Mouse (Mus musculus): ENCODE measurements at regions not wholly inside any gene's neighbourhood (a gene's known extent, or its start where the extent isn't known, plus 50 kb on each side); places are given as distances from the start of the nearest gene placed in this dataset.

DNA sequence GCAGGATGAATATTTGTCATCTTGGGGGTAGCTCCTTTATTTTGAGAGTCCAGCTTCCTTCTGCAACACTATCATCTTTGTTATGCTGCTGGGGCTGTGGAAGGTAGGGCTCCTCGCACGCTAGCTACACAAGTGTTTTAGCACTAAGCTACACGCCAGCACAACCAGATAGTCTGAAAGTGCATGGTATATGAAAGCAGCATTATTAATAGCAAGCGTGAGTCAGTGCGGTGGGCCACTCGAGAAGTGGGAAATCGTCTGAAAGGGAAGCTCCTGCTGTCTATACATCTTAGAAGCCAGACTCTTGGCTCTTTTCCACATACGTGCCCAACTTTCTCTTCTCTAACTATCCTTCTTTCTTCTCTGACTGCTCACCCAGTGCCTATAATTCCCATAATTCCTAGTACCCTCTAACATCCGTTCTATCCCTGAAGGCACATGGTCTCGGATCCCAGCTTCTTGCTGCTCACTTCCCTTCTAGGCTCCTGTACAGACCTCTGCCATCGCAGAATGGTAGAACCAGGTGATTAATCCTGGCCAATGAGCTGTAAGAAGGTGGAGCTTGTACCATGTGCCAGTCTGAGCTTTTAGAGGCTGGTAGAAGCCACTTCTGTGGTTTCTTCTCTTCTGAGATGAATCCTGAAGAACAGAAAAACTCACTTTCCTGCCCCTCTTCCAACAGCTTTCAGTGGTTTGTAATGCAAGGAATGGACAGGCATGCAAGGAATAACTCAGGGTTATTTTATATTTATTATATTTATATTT lies 55.5 kb downstream of the E030025P04Rik start:
- DNase-seq (ENCODE audit: low read depth, low spot score): no peak

DNA sequence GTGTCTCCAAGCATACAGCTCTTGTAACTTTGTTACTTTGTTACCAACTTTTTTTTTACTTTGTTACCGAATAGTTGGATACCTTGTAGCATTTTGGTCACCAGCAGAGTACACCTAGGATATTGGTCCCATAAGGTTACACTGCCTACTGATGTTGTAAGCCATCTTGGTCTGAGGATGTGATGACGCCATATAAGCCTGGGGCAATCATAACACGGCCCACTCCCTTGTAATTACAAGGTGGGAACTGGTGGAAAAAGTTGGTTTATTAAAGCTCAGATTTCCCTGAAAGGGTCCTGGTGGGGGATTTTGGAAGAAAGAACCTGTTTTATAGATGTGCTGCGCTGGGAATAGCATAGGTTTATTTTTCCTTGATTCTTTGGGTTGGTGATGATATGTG lies 62.2 kb downstream of the E030025P04Rik start:
- DNase-seq (ENCODE audit: low read depth, low spot score): no peak

DNA sequence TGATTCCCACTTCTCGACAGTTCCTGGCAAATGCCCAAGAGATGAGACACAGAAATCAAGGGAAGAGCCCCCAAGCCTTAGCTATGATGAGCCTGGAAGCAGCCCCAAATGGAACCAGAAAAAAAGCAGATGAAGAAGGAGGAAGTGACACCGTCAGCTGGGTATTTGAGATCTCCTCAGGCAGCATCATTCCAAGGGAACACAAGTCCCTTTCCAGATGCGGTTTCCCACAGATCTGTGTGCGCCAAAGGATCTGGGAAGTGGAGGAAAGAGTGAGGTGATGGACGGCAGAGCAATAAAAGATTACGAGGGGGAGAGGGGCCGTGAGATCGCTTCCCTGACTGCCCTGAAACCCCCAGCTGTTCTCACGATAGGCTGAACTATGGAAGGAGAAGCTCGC lies 62.7 kb downstream of the E030025P04Rik start:
- no peak for DNase-seq (ENCODE audit: low read depth, low spot score)

DNA sequence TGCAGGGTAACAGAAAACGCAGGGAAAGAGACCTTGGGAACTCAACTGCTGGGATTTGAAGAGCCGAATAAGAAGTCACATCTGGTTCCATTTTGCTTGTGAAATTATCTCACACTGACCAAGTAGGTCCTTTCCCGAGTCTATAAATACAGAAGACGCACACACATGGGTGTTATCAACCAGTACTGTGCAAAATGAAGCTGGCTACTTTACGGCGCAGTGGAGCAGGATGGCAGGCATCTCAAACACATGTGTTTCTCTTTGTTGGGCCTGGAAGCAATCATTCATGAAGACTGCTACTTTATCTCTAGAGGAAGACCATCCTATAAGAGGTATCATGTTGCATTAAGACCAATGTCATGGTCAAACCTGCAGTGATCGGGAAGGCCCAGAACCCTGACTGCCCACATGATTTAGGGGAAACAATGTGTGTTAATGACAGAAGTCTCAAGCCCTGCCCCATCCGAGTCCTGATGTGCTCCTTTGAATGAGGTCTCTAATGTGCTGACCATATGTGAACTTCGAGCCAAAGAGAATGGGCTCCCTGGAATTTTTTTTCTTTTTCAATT lies 63.2 kb downstream of the E030025P04Rik start:
- DNase-seq (ENCODE audit: low read depth, low spot score): no peak

DNA sequence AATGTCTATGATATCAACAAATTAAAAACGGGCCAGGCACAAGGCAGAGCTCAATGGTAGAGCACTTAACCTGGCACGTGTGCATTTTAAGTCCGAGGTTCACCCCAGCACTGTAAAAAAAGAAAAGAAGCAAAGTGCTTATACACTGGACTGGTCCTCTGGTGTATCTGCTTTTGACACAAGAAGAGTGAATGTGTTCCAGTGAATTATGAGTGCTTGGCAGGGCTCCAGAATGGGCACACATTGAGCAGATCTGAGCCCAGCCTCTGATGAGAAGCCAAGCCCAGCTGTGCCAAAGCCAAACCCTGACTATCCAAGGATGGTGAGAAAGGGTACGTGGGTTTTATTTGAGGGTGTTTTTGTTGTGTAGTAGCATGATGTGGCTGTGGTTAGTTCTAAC lies 64.7 kb downstream of the E030025P04Rik start:
- DNase-seq (ENCODE audit: low read depth, low spot score): no peak

DNA sequence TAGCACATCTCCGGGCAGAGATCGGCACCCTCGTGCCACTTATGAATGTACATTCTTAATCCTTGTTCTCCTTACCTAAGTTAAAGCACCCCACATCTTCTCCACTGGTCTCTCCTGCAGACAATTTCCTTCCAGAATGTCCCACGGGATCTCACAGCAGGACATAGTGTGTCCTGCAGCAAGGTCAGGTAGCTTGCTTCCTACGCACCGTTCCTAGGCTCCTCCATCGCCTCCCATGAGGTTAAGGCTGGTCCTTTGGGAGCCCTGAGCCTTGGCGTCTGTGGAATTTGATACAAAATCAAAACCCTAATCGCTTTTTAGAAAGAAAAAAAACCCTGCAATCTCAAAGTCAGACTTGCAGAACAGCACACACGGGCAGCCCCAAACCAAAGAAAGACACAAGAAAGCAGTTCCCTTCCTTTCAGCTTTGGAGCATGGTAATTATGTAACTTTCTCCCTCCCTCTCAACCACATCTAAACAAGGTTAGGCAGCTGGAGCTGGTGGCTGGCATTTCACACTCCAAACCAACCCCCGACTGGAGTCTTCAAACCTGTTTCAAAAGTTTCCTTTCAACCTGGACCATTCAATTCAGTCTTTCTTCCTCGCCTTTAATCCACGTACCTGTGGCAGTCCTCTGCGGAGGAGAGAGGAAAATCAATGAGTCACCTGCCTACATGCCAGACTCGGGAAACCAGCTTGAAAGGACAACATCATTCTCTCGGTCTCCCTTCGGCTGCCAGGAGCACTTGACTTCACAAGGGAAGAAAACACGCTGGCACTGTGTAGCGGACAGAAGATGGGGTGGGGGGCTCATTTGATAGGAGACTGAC lies 67.4 kb downstream of the E030025P04Rik start:
- no peak for DNase-seq (ENCODE audit: low read depth, low spot score)

DNA sequence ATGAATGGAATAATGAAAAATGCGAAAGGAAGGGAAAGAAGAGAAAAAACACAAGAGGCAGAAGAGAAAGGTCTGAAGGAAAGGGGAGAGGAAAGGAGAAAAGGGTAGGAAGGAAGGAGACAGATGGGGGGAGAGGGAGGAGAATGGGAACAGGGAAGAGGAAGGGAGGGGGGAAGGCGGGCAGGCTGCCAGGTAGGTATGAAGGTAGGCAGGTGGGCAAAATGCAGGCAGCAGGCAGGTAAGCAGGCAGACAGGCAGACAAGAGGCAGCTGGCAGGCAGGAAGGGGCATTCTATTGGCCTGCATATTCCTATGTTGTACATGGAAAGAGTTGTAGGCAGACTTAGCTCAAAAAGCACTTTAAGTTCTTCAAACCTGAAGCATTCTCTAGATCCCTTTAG lies 72.8 kb downstream of the E030025P04Rik start:
- no peak for DNase-seq (ENCODE audit: low read depth, low spot score)

DNA sequence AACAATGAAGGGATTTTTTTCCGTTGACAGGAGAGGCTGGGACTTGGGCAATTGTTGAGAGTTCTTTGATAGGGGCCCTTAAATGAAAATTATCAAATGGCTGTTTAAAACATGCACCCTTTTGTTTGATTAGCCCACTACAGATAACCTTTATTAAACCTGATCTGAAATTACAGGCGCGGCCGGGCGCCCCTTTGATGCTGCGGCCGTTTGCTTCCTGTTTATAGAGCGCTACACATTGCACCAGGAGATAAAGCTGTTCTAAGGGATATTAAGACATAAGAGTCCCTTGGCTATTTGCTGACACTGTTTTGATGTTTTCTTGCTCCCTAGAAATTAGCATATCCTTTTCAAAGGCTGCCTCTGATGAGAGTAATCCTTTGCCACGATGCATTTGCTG lies 73.8 kb downstream of the E030025P04Rik start:
- no peak for DNase-seq (ENCODE audit: low read depth, low spot score)

DNA sequence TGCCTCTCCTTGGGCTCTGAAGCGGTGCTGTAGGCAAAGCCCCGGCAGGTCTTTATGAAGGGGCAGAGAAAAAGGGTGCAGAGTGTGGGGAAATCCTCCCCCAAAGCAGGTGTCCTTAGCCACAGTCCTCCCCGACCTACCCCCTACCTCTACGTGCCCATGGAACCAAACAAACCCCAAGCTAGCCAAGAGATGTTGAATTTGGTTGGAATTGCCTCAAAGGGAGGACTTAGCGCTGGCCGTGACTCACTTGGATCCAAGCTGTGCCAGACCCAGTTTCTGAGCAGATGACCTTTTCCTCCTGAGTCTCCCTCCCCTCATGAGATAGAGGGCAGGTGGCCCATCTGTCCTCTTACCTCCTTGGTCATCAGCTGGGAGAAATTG lies 74.9 kb downstream of the E030025P04Rik start:
- no peak for DNase-seq (ENCODE audit: low read depth, low spot score)

DNA sequence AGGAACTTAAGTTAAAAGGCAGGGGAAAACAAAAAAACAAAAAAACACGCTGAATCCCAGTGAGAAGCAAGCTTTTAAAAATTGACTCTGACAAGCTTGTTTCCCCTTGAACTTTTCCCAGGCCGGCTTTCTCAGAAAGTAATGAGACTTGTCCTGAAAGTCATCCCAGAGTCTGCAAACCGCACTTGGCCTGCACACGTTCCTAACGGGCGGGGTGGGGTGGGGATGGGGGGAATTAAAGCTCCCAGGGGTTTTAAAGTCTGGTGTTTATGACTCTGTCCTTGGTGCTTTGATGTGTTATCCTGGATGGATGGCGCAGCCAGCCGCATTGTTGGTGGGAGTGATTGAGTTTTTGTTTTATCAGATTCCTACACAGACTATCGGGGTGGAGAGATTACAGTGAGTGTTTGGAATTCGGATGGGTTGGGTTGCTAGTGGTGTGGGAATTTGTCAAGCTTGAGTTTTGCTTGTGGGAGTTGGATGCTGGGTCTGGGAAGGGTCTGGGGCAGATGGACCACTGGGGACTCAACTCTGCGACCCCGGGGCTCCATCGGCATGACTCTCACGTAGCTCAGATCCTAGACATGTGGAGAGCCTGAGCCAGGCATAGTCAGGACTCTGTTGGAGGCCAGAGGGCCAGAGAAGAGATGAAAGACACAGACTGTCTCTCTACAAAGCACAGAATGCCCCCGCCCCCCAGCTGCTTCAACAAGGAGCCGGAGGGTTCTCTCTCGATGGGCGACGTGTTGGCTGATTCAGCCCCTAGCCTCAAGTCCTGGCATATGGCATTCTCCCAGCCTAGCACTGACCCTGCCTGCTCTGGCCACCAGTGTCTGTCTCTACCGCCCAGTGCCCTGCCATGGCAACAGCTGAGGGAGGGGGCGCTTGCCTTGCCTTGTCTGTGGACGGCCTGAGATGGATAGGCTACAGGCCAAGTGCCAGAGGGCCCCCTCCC lies 75.5 kb downstream of the E030025P04Rik start:
- no peak for DNase-seq (ENCODE audit: low read depth, low spot score)

DNA sequence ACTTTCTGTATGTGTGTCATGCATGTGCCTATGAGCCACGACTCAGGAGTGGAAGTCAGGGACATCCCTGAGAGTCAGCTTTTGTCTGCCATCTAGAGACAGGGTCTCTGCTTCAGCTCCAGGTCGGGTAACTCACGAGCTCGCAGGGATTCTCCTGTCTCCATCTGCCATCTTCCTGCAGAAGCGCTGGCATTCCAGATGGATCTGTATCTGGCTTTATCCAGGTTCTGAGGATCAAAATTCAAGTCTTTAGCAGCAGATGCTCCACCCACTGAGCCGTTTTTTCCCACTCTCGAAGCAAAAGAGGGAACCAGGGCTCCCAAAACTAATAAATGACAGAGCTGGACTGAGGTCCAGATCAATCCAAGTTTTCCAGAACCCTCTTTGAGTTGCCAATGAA lies 76.4 kb downstream of the E030025P04Rik start:
- no peak for DNase-seq (ENCODE audit: low read depth, low spot score)

DNA sequence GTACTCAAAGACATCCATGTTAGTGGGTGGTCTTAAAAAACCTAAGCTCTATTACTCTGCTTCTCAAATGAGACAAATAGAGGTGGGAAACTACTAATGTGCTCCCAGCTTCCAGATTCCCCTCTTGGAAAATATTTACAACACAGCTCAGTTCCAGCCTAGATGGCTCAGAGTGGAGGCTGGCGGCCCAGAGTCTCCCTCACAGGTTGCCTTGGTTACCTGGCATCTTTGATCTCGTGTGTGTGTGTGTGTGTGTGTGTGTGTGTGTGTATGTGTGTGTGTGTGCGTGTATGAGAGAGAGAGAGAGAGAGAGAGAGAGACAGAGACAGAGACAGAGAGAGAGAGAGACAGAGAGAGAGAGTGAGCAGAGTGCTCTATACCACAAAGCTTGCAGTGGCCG lies 82.2 kb downstream of the E030025P04Rik start:
- no peak for DNase-seq (ENCODE audit: low read depth, low spot score)

DNA sequence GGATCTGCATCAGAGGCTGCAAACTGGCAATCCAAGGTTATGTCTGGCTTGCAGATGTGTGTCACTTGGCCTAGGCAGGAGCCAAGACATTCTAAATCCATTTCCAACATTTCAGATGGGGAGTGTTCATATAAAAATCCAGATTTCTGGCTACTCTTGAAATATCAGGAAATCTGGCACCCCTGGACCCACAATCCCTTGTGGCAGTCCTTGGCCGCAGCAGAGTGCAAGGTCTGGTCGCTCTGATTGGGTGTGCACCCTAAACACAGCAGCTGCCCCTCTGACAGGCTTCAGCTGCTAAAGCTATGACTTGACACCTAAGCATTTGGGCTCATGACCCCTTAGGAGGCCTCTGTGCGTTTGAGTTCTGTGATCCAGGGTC lies 83.7 kb downstream of the E030025P04Rik start:
- DNase-seq (ENCODE audit: low read depth, low spot score): no peak

DNA sequence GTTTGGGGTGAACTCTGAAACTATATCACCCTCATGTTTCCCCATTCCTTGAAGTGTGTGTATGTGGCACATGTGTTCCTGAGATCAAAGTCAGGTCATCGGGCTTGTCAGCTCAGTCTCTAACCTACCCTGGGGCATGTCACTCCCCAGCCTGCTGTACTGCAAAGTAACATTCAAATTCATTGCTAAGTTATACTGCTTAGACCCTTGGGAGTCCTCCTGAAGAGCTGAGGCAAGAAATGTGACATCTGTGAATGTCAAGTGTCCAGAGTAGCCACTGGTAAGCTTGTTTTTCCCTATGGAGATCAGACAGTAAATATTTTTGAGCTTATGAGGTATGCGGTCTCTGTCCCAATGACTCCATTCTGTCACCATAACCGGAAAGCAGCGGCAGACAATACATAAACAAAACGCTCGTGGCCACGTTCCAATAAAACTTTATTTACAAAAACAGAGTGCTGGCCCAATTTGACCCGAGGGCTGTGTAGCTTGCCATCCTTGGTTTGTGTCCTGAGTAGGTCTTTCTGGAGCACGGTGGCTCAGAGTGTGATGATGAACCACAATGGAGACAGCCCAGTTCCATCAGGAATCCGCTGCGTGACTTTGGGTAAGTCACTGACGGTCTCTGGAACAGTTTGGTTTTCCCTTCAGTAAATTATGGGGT lies 84.2 kb downstream of the E030025P04Rik start:
- DNase-seq (ENCODE audit: low read depth, low spot score): no peak

DNA sequence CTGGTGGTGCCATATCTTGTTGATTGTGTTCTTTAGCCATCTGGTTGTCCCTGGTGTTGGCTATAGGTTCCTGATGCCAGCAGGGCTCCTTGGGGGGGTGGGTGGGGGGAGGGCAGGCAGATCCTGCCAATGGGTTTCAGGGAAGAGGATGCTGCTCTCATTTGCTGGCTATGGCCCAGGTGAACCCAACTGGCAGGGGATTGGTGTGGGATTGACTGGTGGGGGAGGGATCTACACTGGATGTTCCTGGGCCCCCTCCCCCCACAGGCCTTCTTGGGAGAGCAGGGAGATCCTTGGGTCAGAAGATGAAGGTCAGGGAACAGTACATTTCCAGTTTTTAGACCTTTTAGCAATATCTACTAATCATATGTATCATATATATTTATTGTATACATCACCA lies 86.1 kb downstream of the E030025P04Rik start:
- DNase-seq (ENCODE audit: low read depth, low spot score): no peak

DNA sequence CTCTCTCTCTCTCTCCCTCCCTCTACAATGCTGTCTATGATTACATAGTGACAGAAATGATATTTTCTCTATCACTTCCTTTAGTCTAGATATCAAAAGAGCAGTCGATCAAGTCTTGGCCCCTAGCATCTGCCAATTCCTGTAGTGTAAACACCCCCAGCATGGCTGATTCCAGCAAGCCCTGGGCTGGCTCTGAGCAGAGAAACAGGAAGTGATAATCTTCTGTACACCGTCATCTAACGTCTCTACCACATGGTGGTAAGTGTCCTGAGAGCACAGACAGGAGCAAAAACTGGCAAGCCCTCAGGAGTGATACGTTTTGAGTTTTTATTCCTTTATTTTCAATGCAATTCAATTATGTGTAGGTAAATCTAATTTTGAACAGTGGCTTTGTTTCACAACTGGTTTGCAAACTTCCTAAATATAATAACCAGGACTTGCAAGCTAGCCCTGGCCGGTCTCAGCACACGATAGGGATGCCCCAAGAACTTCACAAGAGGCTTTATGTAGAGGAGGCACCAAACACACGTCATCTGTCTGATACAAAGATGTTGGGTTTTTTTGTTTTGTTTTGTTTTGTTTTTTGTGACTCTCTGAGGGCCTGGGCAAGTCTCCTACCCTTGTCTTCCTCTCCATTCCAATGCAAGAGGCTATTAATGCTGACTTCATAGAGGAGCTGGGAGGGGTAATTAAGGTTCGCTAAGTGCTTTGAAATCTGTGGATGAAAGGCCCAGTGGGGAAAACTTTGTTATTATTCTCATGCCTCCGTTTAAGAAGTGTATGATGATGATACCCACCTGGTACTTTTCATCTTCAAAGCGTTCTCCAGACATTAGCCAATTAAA lies 95.7 kb downstream of the E030025P04Rik start:
- no peak for DNase-seq (ENCODE audit: low read depth, low spot score)

DNA sequence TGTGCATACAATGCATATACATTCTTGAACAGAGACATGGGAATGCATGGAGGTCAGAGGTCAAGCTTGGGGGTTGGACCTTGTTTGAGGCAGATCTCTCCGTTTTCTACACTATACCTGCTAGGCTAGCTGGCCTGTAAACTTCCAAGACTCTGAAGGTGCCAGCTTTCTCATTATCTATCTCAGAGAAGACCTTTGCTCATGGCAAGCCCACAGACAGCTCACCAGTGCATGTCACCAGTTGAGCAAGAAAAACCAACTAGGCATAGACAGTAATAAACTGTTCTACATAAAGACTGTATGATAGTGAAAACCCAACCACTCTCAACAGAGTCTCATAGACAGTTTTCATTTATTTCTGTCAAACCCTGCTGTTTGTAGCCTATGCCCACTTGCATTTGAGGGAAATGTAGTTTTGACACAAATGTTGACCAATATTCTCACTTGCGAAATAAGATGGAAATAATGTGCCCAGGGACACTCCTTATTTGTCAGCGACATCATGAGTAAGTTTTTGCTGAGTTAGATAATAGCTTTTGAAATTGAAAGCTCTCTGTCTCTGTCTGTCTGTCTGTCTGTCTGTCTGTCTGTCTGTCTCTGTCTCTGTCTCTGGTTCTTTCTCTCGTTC lies 96.6 kb downstream of the E030025P04Rik start:
- no peak for DNase-seq (ENCODE audit: low read depth, low spot score)

DNA sequence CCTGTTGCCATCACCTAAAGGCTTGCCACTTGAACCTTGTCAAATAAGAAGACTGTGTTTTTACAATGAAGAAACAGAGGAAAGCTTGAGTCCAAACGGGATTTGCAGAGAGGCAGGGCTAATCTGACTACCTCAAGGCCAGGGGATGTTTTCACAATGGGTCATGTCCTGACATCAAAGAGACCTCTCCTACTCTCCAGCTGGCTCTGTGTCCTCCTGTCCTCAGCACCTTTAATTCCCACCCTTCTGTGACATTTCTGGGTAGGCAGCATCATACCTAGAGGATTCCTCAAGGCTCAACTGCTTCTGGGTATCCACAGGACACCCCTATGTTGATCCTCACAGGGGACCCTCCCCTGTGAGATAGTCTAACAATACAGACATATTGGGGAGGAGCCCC lies 97.7 kb downstream of the E030025P04Rik start:
- no peak for DNase-seq (ENCODE audit: low read depth, low spot score)

DNA sequence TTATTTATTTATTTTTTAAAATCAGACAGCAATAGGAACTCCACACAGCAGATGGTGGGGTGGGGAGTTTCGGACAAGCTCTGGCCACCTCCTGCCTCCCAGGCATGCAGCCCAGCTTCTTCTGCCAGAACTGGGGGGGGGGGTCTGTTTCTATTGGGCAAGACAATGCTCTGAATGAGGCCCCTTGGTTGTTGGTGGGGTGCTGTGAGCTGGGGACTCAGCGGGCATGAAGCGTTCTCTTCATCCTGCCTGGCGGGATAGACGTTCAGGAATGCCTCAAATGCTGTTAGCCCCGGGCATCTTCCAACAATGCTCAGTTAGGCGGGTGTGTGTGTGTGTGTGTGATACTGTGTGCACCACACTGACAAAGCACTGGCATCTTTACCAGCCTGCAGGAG lies 103.7 kb downstream of the E030025P04Rik start:
- no peak for DNase-seq (ENCODE audit: low read depth, low spot score)
